Mouse (Mus musculus) G1E (cell line): ENCODE results near the gene Vps52. TPM values are rescaled to one million over a fixed set of nuclear protein-coding genes. Genes with fewer than 3 reads are reported as not detected.

ENCODE experiments used
- ATAC-seq: 2 replicates; pipeline ENCODE4 v1.8.0; 2016; ENCODE audit warnings: mild to moderate bottlenecking; ENCODE audit not compliant: insufficient number of reproducible peaks, poor library complexity, low FRiP score, severe bottlenecking; ENCODE audit errors: extremely low read depth
- DNase-seq: peaks from one replicate; pipeline ENCODE4 v3.0.0; 2012; ENCODE audit warnings: low spot score
- H3K27me3 ChIP-seq: 2 replicates; pipeline ENCODE4 v1.6.1; 2012; ENCODE audit warnings: mild to moderate bottlenecking, low read length, inconsistent platforms; ENCODE audit not compliant: insufficient read depth
- H3K36me3 ChIP-seq: replicated peaks from 2 replicates; pipeline ENCODE3; 2012; ENCODE audit warnings: mild to moderate bottlenecking, inconsistent platforms
- H3K4me1 ChIP-seq: 2 replicates; pipeline ENCODE4 v1.6.1; 2012; ENCODE audit warnings: low read depth, low read length, inconsistent platforms, mixed read lengths; ENCODE audit not compliant: insufficient read depth
- H3K4me3 ChIP-seq: 2 replicates; pipeline ENCODE4 v1.5.1; 2012; ENCODE audit warnings: low read depth, mild to moderate bottlenecking, inconsistent platforms, low read length, moderate library complexity, mixed read lengths
- H3K9me3 ChIP-seq: replicated peaks from 2 replicates; pipeline ENCODE4 v1.6.1; 2012; ENCODE audit warnings: inconsistent platforms
- CTCF ChIP-seq: IDR thresholded peaks from 2 replicates; pipeline ENCODE4 v1.5.1; 2012; ENCODE audit warnings: low read depth, low read length, inconsistent platforms, mixed read lengths
- GATA1 ChIP-seq: IDR thresholded peaks from 2 replicates; pipeline ENCODE4 v1.6.1; 2012; ENCODE audit warnings: borderline replicate concordance, low read length, inconsistent platforms, mixed read lengths
- GATA2 ChIP-seq: IDR thresholded peaks from 2 replicates; pipeline ENCODE4 v1.6.1; 2012; ENCODE audit warnings: low read depth, low read length, inconsistent platforms, borderline replicate concordance
- POLR2AphosphoS5 ChIP-seq: IDR thresholded peaks from 2 replicates; pipeline ENCODE4 v1.6.1; 2012; ENCODE audit warnings: low read depth, low read length, inconsistent platforms; ENCODE audit not compliant: insufficient replicate concordance
- TAL1 ChIP-seq: conservative IDR thresholded peaks from 2 replicates; pipeline ENCODE4 v1.6.1; 2012; ENCODE audit warnings: low read depth, low read length, inconsistent platforms, mixed read lengths
- polyA plus RNA-seq: library from polyadenylated mRNA; stranded (reverse); fragments of >175 nt; gene quantifications from 2 replicates; pipeline ENCODE4 v1.2.3, GENCODE M21; 2012
- total RNA-seq, 2 experiments: library from RNA; stranded (forward) in 1 of 2; stranded (reverse) in 1 of 2; fragments of 200-1000 nt in 1 of 2; fragments of >200 nt in 1 of 2; fragmentation: Nextera tagmentation in 1 of 2; gene quantifications; 2 replicates each; pipeline ENCODE4 v1.2.3; 2014 to 2017

Vps52 gene
- total and polyA plus RNA-seq, 3 experiments, result 19.8 to 48.9 (median 30.0) TPM

DNA sequence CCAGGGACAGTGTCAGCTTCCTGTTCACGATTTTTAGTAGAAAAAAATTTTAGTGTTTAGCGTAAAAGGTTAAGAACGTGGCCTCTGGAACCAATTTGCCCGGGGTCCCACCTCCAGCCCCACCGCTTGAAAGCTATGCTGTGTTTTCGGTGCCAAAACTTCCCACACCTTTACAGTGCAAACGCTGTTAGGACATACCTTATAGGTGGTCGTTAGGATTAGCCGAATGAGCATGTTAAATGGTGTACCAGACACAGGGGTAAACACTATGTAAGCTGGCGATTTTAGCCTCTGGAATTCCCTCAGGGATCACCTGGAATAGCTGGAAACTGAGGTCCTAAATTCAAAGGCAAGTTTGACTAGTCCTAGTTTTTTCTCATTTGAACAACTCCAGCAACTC is 724 bp downstream of the Vps52 start:
- H3K9me3 ChIP-seq, result no peaks in the 10 kb centered on the region
- DNase-seq (no peak), ATAC-seq (no peak)
- peak overlapping the region; percentile 93 for H3K4me3 ChIP-seq
- H3K27me3 ChIP-seq, result no peaks in the 10 kb centered on the region
- H3K36me3 ChIP-seq, result peaks cover 80% of the 10 kb centered on the region
- no peak for TF ChIP-seq CTCF
- H3K4me1 ChIP-seq, result peaks cover 43% of the 10 kb centered on the region

DNA sequence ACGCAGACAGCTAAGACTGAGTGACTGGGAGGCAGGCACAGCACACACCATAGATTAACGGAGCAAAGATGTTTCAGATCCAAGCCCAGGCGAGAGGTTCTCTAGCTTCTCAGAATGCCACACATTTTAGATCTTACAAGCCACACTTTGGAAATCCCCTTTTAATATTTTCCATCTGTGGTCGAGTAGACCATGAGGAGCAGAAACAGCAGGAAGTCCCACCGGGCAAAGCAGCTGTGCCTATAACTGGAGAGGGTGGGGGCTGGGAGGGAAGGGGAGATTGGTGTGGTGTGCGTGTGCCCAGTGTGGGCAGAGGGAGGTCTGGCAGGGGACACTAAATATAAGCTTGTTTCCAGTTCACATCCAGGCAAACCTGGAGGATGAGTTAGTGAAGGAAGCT is 1.9 kb downstream of the Vps52 start:
- no peak for ATAC-seq
- no peak for DNase-seq
- Histone ChIP-seq H3K27me3 (no peaks in the 10 kb centered on the region), H3K4me1 (peaks cover 31% of the 10 kb centered on the region), H3K36me3 (peaks cover 80% of the 10 kb centered on the region), H3K9me3 (no peaks in the 10 kb centered on the region), H3K4me3 (peak overlapping the region; percentile 33; the same call in 1 of the 2 replicates)
- TF ChIP-seq GATA1 (no peak), CTCF (no peak), TAL1 (no peak), GATA2 (no peak), POLR2AphosphoS5 (no peak)

DNA sequence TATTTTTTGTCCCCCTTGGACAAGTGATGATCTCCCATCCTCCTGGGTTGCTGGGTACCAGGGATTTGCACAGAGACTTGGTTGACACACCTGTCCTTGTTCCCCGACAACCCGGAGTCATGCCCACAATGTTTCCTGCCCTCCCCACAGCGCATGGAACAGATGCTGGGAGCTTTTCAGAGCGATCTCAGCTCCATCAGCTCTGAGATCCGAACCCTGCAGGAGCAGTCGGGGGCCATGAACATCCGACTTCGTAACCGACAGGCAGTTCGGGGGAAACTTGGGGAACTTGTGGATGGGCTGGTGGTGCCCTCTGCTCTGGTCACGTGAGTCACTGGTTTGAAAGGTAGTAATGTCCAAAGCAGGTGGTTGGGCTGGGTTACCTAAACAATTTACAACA is 2.8 kb downstream of the Vps52 start:
- ATAC-seq, result no peak
- TF ChIP-seq TAL1 (no peak), GATA2 (no peak), CTCF (no peak)
- Histone ChIP-seq H3K4me1 (peaks cover 22% of the 10 kb centered on the region), H3K27me3 (no peaks in the 10 kb centered on the region), H3K4me3 (no peak overlapping the region), H3K9me3 (no peaks in the 10 kb centered on the region), H3K36me3 (peaks cover 80% of the 10 kb centered on the region)
- DNase-seq, result no peak

DNA sequence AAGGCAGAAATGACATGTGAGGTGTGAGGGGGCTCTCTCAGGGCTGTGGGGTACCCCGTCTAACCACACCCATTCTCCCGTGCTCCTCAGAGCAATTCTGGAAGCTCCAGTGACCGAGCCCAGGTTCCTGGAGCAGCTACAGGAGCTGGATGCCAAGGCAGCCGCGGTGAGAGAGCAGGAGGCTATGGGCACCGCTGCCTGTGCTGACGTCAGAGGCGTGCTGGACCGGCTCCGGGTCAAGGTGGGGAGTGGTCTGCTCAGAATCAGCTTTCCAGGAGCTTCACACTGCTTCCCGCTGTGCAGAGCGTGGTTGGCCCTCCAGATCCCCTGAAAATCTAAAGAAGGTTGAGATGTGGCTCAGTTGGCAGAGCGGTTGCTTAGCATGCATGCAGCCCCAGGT is 3.5 kb downstream of the Vps52 start:
- H3K4me3 ChIP-seq, result no peak overlapping the region
- H3K9me3 ChIP-seq, result no peaks in the 10 kb centered on the region
- TF ChIP-seq CTCF, result no peak
- no peak for TF ChIP-seq GATA2
- no peak for TF ChIP-seq TAL1
- no peak for TF ChIP-seq POLR2AphosphoS5
- TF ChIP-seq GATA1, result no peak
- DNase-seq (no peak), ATAC-seq (no peak)
- no peaks in the 10 kb centered on the region for H3K27me3 ChIP-seq
- peaks cover 80% of the 10 kb centered on the region for H3K36me3 ChIP-seq
- peaks cover 19% of the 10 kb centered on the region for H3K4me1 ChIP-seq

DNA sequence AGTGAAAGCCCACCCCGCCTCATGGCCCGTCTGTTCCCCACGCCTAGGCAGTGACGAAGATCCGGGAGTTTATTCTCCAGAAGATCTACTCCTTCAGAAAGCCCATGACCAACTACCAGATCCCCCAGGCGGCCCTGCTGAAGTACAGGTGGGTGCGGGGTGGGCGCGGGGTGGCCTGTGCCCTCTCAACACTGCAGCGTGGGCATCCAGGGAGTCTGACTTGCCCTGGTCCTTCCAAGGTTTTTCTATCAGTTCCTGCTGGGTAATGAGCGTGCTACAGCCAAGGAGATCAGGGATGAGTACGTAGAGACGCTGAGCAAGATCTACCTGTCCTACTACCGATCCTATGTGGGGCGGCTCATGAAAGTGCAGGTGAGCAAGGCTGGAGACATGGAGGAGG is 4.3 kb downstream of the Vps52 start:
- H3K4me3 ChIP-seq, result no peak overlapping the region
- DNase-seq (no peak), ATAC-seq (no peak)
- peaks cover 77% of the 10 kb centered on the region for H3K36me3 ChIP-seq
- TF ChIP-seq GATA2, result no peak
- TF ChIP-seq POLR2AphosphoS5, result no peak
- TF ChIP-seq TAL1, result no peak
- no peak for TF ChIP-seq GATA1
- TF ChIP-seq CTCF, result no peak
- H3K9me3 ChIP-seq, result no peaks in the 10 kb centered on the region
- peaks cover 18% of the 10 kb centered on the region for H3K4me1 ChIP-seq
- H3K27me3 ChIP-seq, result no peaks in the 10 kb centered on the region

DNA sequence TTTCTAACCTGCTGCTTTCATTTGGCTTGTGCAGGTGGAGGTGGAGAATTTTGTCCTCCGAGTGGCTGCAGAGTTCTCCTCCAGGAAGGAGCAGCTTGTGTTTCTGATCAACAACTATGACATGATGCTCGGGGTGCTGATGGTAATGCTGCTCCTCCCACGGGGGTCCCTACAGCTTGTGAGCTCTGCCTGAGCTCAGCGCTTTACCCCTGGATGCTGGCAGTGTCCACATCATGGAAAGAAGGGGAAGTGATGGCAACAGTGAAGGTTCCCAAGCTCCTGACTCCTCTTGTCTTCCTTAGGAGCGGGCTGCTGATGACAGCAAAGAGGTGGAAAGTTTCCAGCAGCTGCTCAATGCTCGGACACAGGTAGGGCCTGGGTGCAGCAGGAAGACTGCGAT is 7.3 kb downstream of the Vps52 start:
- no peak for TF ChIP-seq CTCF
- no peak for TF ChIP-seq GATA2
- TF ChIP-seq POLR2AphosphoS5, result no peak
- no peak for TF ChIP-seq TAL1
- TF ChIP-seq GATA1, result no peak
- H3K4me1 ChIP-seq, result peaks cover 5% of the 10 kb centered on the region
- H3K27me3 ChIP-seq, result no peaks in the 10 kb centered on the region
- DNase-seq (no peak), ATAC-seq (no peak)
- peaks cover 87% of the 10 kb centered on the region for H3K36me3 ChIP-seq
- no peaks in the 10 kb centered on the region for H3K9me3 ChIP-seq
- no peak overlapping the region for H3K4me3 ChIP-seq
